Mouse (Mus musculus): ENCODE measurements at regions not wholly inside any gene's neighbourhood (a gene's known extent, or its start where the extent isn't known, plus 50 kb on each side); places are given as distances from the start of the nearest gene placed in this dataset.

- Histone ChIP-seq H3K27ac (replicated peaks; ENCODE audit: low read depth, low read length) (no peak overlapping the region), H3K9me3 (ENCODE audit: control insufficient read depth, low read length) (no peaks in the 10 kb centered on the region), H3K4me2 (replicated peaks; ENCODE audit: low read depth, low read length, severe bottlenecking) (no peak overlapping the region), H3K27me3 (ENCODE audit: control insufficient read depth, insufficient read depth, low read length) (no peaks in the 10 kb centered on the region), H3K36me3 (ENCODE audit: control insufficient read depth, insufficient read depth, low read length) (no peaks in the 10 kb centered on the region), H3K4me3 (replicated peaks; ENCODE audit: low read length) (no peak overlapping the region), H3K4me1 (ENCODE audit: control insufficient read depth, insufficient read depth, low read length) (no peaks in the 10 kb centered on the region), H3K9ac (ENCODE audit: low read depth, low read length, severe bottlenecking) (no peak overlapping the region)
- DNase-seq (ENCODE audit: low spot score) (no peak), ATAC-seq (ENCODE audit: low FRiP score, low read depth) (no peak)
- 89% methylated on average over 2 of the region's 2 CpGs for WGBS
- TF ChIP-seq POLR2A (IDR thresholded peaks at IDR 0.05; ENCODE audit: borderline replicate concordance, extremely low read depth, insufficient read depth, insufficient read length), result no peak
These were observed 60.7 kb upstream of the Gm47985 start for GRCm38 (mm10) chr1:151121686-151122085.

DNA sequence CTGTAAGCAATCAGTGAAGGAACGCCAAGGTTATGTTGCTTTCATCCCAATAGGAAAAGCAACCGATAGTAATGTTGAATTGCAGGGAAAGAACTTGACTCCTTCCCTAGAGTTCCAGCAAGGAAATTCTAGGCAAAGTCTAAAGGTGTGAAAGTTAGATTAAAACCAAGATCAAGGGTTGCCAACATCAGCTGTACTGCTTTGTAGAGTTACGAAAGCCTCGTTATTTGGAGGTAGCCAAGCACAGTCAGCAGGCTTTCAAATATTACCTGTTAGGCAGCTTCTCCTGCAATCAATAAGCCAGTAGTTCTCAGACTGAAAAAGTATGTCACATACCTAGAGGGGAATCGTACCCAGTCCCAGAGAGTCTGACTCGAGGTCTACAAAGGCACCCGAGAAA lies 58.4 kb upstream of the Gm47985 start:
- WGBS, result 85% methylated on average over 7 of the region's 7 CpGs
- Histone ChIP-seq H3K27ac (replicated peaks; ENCODE audit: low read depth, low read length) (no peak overlapping the region), H3K36me3 (ENCODE audit: control insufficient read depth, insufficient read depth, low read length) (no peaks in the 10 kb centered on the region), H3K4me1 (ENCODE audit: control insufficient read depth, insufficient read depth, low read length) (no peaks in the 10 kb centered on the region), H3K4me2 (replicated peaks; ENCODE audit: low read depth, low read length, severe bottlenecking) (no peak overlapping the region), H3K27me3 (ENCODE audit: control insufficient read depth, insufficient read depth, low read length) (no peaks in the 10 kb centered on the region), H3K4me3 (replicated peaks; ENCODE audit: low read length) (no peak overlapping the region), H3K9ac (ENCODE audit: low read depth, low read length, severe bottlenecking) (no peak overlapping the region), H3K9me3 (ENCODE audit: control insufficient read depth, low read length) (no peaks in the 10 kb centered on the region)
- no peak for TF ChIP-seq POLR2A (IDR thresholded peaks at IDR 0.05; ENCODE audit: borderline replicate concordance, extremely low read depth, insufficient read depth, insufficient read length)
- DNase-seq (ENCODE audit: low spot score) (no peak), ATAC-seq (ENCODE audit: low FRiP score, low read depth) (no peak)

GRCm38 (mm10) chr1:151125028-151125659 lies 57.2 kb upstream of the Gm47985 start:
- Histone ChIP-seq H3K27ac (replicated peaks; ENCODE audit: low read depth, low read length) (no peak overlapping the region), H3K9me3 (ENCODE audit: control insufficient read depth, low read length) (no peaks in the 10 kb centered on the region), H3K4me3 (replicated peaks; ENCODE audit: low read length) (no peak overlapping the region), H3K36me3 (ENCODE audit: control insufficient read depth, insufficient read depth, low read length) (no peaks in the 10 kb centered on the region), H3K27me3 (ENCODE audit: control insufficient read depth, insufficient read depth, low read length) (no peaks in the 10 kb centered on the region), H3K9ac (ENCODE audit: low read depth, low read length, severe bottlenecking) (no peak overlapping the region), H3K4me1 (ENCODE audit: control insufficient read depth, insufficient read depth, low read length) (no peaks in the 10 kb centered on the region), H3K4me2 (replicated peaks; ENCODE audit: low read depth, low read length, severe bottlenecking) (no peak overlapping the region)
- ATAC-seq (ENCODE audit: low FRiP score, low read depth) (no peak), DNase-seq (ENCODE audit: low spot score) (no peak)
- no peak for TF ChIP-seq POLR2A (IDR thresholded peaks at IDR 0.05; ENCODE audit: borderline replicate concordance, extremely low read depth, insufficient read depth, insufficient read length)
- WGBS, result 81% methylated on average over 9 of the region's 9 CpGs

- H3K36me3 ChIP-seq (ENCODE audit: control insufficient read depth, insufficient read depth, low read length), result no peaks in the 10 kb centered on the region
- H3K9me3 ChIP-seq (ENCODE audit: control insufficient read depth, low read length), result no peaks in the 10 kb centered on the region
- no peak overlapping the region for H3K4me2 ChIP-seq (replicated peaks; ENCODE audit: low read depth, low read length, severe bottlenecking)
- no peaks in the 10 kb centered on the region for H3K27me3 ChIP-seq (ENCODE audit: control insufficient read depth, insufficient read depth, low read length)
- no peak overlapping the region for H3K9ac ChIP-seq (ENCODE audit: low read depth, low read length, severe bottlenecking)
- 73% methylated on average over 3 of the region's 3 CpGs for WGBS
- TF ChIP-seq POLR2A (IDR thresholded peaks at IDR 0.05; ENCODE audit: borderline replicate concordance, extremely low read depth, insufficient read depth, insufficient read length), result no peak
- no peak for ATAC-seq (ENCODE audit: low FRiP score, low read depth)
- H3K4me1 ChIP-seq (ENCODE audit: control insufficient read depth, insufficient read depth, low read length), result no peaks in the 10 kb centered on the region
- no peak for DNase-seq (ENCODE audit: low spot score)
- no peak overlapping the region for H3K4me3 ChIP-seq (replicated peaks; ENCODE audit: low read length)
- no peak overlapping the region for H3K27ac ChIP-seq (replicated peaks; ENCODE audit: low read depth, low read length)
These were observed 56.4 kb upstream of the Gm47985 start for GRCm38 (mm10) chr1:151125764-151126485.

DNA sequence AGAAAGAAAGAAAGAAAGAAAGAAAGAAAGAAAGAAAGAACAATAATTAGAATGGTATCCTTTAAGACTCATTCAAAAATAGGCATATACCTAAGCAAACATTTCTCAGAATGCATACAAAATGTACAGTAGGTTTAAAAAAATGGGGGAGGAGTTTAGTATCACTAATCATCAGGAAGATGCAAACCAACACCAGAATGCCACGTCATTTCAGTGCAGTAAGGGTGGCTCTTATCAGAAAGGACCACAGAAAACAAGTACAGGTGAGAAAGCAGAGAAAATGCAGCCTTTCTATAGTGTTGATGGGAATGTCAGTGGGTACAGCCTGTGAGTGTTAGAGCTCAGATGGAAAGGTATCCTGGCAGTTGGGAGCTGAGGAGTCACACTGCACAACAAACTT lies 55.6 kb upstream of the Gm47985 start:
- no peak overlapping the region for H3K4me2 ChIP-seq (replicated peaks; ENCODE audit: low read depth, low read length, severe bottlenecking)
- H3K4me3 ChIP-seq (replicated peaks; ENCODE audit: low read length), result no peak overlapping the region
- no peaks in the 10 kb centered on the region for H3K4me1 ChIP-seq (ENCODE audit: control insufficient read depth, insufficient read depth, low read length)
- WGBS, result 68% methylated on average over 1 of the region's 1 CpGs
- no peak overlapping the region for H3K9ac ChIP-seq (ENCODE audit: low read depth, low read length, severe bottlenecking)
- no peak for TF ChIP-seq POLR2A (IDR thresholded peaks at IDR 0.05; ENCODE audit: borderline replicate concordance, extremely low read depth, insufficient read depth, insufficient read length)
- DNase-seq (ENCODE audit: low spot score) (no peak), ATAC-seq (ENCODE audit: low FRiP score, low read depth) (no peak)
- no peaks in the 10 kb centered on the region for H3K9me3 ChIP-seq (ENCODE audit: control insufficient read depth, low read length)
- no peaks in the 10 kb centered on the region for H3K36me3 ChIP-seq (ENCODE audit: control insufficient read depth, insufficient read depth, low read length)
- H3K27ac ChIP-seq (replicated peaks; ENCODE audit: low read depth, low read length), result no peak overlapping the region
- H3K27me3 ChIP-seq (ENCODE audit: control insufficient read depth, insufficient read depth, low read length), result no peaks in the 10 kb centered on the region
